Mouse (Mus musculus) megakaryocyte, embryonic 14.5 days (primary cell): ENCODE results near the gene Sh2d6.

Experiments
- FLI1 ChIP-seq: IDR thresholded peaks from 2 replicates; pipeline ENCODE4 v1.6.1; 2012; ENCODE audit warnings: low read length, inconsistent platforms, mixed read lengths
- GATA1 ChIP-seq: IDR thresholded peaks from 3 replicates; pipeline ENCODE4 v1.6.1; 2012; ENCODE audit warnings: mixed read lengths, low read length, inconsistent platforms, borderline replicate concordance

DNA sequence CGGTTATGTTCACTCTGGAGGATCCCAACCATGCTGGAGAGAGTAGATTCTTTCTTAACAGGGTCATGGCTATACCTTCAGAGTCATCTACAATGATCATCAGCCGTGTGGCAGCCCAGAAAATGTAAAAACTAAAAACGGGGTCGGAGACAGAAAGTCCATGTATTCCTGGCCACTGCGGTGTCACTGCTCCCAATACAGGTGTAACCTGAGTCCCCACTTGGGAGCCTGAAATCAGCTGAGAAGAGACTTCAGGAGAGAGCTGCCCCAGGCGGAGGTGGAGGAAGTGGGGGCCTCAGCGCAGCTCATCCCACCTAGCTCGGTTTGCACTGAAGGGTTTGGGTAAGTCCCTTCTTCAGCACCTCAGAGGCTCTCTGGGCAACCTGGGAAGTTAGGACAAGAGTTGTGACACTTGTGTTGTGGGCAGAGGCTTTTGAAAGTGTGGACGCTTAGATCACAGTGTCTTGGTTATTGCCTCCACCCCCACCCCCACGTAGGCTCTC, 16.5 kb upstream of the Sh2d6 start:
- TF ChIP-seq GATA1 (no peak), FLI1 (no peak)
